Mouse (Mus musculus) thymus, adult 2 months (tissue): ENCODE results near the gene Zfp457.

Experiments used
- CTCF ChIP-seq: fragments of 200-500 bp; IDR thresholded peaks from 2 replicates; pipeline ENCODE4 v1.5.1; 2012; ENCODE audit warnings: mild to moderate bottlenecking, control low read depth, low read length, moderate library complexity, borderline replicate concordance; ENCODE audit not compliant: control insufficient read depth, poor library complexity, insufficient read depth; ENCODE audit errors: extremely low read depth
- POLR2A ChIP-seq: fragments of 200-500 bp; IDR thresholded peaks from 2 replicates; pipeline ENCODE4 v1.6.1; 2012; ENCODE audit warnings: mild to moderate bottlenecking, low read length, control low read depth, moderate library complexity; ENCODE audit not compliant: control insufficient read depth, poor library complexity, insufficient read depth; ENCODE audit errors: extremely low read depth

DNA sequence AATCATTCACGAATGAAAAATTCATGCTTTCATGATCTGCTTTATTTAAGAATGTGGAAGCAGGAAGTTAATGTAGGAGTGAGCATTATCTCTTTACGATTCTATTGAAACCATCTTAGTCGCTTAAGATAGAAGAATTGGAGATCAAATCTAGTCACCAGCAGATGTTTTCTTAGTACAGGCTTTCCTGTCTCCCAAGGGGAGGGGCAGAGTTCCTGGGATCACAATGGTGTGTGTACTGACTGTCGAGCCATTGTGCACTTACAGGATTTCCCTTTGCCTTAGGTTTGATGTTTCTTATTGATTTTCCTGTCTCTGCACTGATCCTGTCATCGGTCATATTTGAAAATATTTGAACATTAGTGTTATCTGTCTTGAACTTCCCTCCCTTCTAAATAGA, 433 bp upstream of the Zfp457 start:
- TF ChIP-seq POLR2A (no peak), CTCF (no peak)
